Mouse (Mus musculus) 3T3-L1 (cell line): ENCODE measurements around the gene Spo11.

Experiments
- DNase-seq: peaks from one replicate; pipeline ENCODE4 v3.0.0-alpha.2; 2015; ENCODE audit warnings: low read depth, low spot score

Spo11 gene

DNA sequence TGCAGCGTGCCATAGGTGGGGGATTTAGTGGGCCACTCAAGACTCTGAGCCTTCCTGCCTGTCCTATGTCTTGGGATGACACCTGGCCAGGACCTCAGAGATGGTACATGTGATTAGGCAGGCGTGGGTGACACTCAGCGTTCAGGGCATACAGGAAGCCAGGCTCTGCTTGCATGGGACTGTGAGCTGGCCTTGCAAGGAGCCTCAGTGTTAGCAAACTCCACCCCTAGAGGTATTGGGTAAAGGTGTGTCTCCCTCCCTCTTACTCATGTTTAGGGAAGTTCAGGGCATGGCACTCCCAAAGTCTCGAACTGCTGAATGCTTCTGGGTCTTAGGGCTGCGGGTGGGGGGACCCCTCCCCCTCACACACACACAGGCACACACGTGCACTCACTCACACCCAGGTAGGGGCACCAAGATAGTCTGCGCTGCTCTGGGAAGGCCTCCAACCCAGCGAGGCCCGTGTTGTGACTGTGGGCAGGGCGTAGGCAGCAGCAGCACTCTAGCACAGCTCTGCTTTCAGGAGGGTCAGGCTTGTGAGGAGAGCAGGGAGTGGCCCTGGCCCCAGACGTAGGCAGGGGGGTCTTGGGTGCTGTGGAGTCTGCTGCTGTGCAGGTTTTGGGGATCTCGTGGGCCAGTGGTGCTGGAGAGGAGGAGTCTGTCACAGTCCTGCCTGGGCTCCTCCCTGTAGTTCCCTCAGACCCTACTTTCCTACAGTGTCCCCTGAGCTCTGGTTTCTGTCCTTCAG is 53.3 kb downstream of the Spo11 start:
- no peak for DNase-seq

GRCm38 (mm10) chr2:173033531-173033930 is 56.0 kb downstream of the Spo11 start:
- no peak for DNase-seq

GRCm38 (mm10) chr2:173034998-173035397 is 57.5 kb downstream of the Spo11 start:
- DNase-seq, result no peak

DNA sequence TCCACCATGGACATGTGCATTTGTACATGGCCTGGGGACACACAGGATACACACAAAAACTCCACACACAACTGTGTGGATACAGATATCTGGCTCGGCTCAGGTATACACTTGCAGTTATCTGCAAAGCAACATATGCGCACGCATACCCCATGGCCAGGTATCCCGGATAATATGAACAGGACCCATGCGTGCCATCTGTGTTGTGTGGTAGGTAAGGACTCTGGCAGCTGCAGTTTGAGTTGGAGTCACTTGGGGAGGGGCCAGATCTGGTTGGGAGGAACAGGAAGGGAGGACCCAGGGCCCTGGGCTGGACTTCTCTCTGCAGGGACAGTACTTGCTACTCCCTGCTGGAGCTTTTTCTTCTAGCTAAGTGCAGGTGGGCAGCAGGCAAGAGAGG is 58.2 kb downstream of the Spo11 start:
- no peak for DNase-seq

DNA sequence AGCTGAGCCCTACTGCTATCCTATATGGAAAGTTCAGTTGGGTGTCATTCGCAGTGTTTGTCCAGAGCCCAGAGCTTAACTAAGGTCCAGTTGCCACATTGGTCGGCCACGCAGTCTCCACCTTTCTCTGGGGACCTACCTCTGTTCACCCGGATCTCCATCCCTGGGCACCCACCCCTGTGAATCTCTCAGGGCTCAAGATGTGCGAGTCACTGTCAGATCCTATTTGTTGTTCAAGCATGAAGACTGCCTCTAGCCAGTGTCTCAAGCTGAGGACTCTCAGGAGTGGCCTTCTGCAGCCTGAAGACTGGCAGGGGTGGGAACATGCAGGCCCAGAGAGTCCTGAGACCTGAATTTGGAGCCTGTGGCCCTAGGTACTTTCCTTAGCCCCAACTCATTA is 58.6 kb downstream of the Spo11 start:
- no peak for DNase-seq

DNA sequence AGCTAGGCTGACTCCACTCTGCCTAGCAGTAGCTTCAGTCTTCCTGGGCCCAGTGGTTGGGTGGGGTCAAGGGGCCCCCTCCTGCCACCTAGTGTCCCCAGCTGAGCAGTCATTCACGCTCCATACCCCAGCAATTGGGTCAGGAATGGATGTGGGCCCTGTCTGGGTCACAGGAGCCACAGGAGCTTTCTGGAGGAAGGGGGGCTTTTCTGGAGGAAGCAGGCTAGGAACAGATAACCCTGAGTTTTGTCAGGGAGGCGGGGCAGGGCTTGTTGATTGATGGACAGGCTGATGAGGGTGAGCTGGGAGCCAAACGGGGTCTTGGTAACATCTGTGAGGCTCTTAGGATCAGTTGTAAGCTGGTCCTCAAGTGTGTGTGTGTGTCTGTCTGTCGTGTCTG is 59.1 kb downstream of the Spo11 start:
- DNase-seq, result no peak

DNA sequence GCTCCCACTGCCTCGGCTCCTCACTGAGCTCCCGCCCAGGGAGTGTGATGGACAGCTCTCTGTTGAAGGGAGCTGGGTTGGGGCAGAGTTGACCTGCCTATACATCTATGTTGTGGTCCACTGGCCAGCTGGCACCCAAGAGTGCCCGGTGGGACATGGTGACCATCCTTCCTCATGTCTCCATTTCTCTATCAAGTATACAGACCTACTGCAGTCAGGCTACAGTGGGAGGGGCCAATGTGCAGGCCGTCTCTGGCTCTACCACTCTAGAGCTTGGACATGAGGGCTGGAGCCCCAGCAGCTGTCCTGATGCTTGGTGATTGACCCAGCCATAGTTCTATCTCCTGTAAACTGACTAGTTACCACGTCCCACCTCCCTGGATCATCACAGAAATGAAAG is 59.8 kb downstream of the Spo11 start:
- DNase-seq, result no peak

DNA sequence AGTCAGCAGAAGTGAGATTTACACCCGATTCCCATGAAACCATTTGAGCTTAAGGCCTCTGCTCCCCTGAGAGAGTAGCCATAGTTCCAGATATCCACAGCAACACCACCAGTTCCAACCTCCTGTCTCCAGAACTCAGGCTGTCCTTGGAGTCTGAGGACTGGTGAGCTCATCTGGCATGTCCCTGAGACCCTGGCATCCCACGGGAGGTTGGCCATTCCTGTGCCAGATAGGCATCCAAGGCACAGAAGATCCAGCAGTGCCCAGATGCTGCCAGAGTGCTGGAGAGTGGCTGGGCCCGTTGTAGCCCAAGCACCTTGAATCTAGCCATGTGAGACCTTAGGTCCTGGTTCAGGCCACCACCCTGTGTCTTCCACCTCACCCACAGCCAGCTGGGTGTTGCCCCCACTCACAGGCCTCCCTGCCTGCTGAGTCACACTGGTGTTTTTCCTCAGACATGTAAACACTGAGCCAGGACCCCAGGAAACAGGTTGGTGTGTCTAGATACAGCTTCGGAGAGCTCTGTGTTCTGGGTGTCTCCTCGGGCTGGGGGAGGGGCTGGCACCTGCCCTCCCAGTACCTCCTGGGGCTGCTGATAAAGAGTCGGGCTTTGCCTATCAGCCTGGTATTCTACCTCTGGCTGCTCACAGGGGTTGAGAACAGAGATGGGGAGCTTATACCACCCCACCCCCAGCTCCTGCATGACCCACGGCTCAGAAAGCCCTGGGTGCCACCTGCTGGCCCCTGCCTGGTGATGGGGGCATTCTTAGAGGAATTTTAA is 60.5 kb downstream of the Spo11 start:
- no peak for DNase-seq

- DNase-seq, result no peak
These were observed 61.5 kb downstream of the Spo11 start for GRCm38 (mm10) chr2:173039041-173039440.

GRCm38 (mm10) chr2:173040803-173041202 is 63.3 kb downstream of the Spo11 start:
- DNase-seq, result no peak

DNA sequence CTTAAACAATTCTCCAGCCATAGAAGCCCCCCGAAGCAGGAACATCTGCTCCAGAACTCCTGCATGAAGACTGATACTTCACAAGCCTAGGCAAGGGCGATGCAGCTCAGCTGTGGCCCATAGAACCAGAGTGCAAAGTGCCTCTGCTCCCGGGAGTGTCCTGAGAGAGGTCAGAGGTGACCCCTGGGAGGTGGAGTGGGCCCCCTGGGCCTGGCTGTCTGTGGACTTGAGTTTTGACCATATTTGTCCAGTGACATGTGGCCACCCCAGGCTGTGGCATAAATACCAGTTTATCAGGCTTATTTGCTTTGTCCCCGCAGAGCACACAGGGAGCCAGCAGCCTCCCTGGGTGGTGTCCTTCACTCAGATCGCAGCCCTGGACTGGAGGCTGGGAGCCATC is 63.7 kb downstream of the Spo11 start:
- DNase-seq, result no peak

DNA sequence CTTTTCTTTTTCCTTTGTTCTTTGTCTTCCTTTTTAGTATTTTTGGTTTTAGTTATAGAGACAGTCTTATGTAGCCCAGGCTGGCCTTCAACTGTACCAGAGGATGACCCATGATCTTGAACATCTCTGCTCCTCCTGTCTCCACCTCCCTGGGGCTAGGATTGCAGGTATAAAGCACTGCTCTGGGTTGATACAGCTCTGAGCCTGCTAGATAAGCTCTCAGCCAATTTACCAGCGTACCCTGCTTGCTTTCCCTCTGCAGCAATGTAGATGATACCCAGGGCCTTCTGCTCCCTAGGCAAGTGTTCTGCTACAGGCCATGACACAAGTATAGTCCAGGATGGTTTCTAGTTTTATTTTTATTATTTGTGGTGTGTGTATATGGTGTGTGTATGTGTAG is 64.4 kb downstream of the Spo11 start:
- no peak for DNase-seq

GRCm38 (mm10) chr2:173042504-173043162 is 65.1 kb downstream of the Spo11 start:
- no peak for DNase-seq
